ENCODE assay signal across 8 mouse cellular contexts in the genomic region with DNA sequence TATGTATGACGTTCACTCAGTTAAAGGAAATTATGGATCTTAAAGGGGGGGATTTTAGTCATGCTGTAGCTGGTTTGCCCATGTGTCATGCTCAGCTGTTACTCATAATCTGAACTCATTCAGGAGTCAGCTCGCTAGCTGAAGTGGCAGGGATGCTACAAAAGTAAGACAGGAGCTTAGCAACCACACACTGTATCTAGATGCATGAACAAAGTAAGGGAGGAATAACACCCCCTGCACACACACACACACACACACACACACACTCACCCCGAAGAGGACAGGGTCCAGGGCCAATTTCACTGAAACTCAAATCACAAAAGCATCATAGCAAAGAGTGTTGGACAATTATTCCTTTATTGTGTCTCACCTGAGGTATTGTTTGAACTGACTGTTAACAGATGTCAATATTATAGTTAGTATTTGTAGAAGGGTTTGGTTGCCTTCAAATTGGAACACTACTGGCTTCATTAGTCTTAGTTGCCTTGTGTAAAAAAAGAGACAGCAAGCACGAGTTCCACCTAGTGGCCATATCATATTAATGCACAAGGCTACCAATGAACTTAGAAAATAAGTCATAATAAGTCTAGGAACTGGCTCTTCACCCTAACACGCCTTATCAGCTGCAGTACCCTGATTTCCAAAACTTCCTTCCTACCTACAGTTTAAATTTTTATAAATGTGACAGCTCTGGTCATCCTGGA. TPM values are rescaled to one million over a fixed set of nuclear protein-coding genes. Genes with fewer than 3 reads are reported as not detected.
DNase-seq lines count a peak whose midpoint lies in the region; ATAC-seq and TF ChIP-seq lines count a peak whose summit lies in the region.

No protein-coding gene starts in this region.

- 0 out of 2 replicates have a peak overlapping the region, but pooled peaks have one; percentile 1 for H3K27ac ChIP-seq in gastrocnemius, adult 2 months

- H3K4me3 ChIP-seq in gastrocnemius, adult 2 months: no peak overlapping the region

- DNase-seq in gastrocnemius, adult 2 months: no peak
- no peak for DNase-seq in gastrocnemius, postnatal 14 days
- DNase-seq in thymus, postnatal 14 days: peak; percentile 4
- DNase-seq in thymus, postnatal 36 days: no peak
- peak; percentile 25 for DNase-seq in embryo, embryonic 9.5 days (ENCODE audit: extremely low spot score)
- DNase-seq in spleen, postnatal 4 days (ENCODE audit: low spot score in 2 of 2): no peak
- no peak for DNase-seq in adrenal gland, postnatal 25 days

- ATAC-seq in megakaryocyte, adult 5-6 weeks (ENCODE audit: poor library complexity, severe bottlenecking): 0 out of 2 replicates have a peak, but pooled peaks have one; percentile 52

- intact Hi-C loops in gastrocnemius, adult 2 months (cut with DNase I): no loop called here
- intact Hi-C loops in gastrocnemius, postnatal 14 days (cut with DNase I; ENCODE audit: low total_unique reads): no loop called here

- TF ChIP-seq CTCF in gastrocnemius, adult 2 months (IDR thresholded peaks at IDR 0.05): peak; percentile 69

RNA-seq across cellular contexts. Expression of a gene that starts 32.5 kb away (rescaled TPM):
- 1 to 10 TPM; 1.7 to 2.1 TPM for total RNA-seq in gastrocnemius, adult 2 months (2021)
- 1 to 10 TPM; 1.7 to 3.1 TPM for total RNA-seq in gastrocnemius, postnatal 14 days (2021)
- total RNA-seq in megakaryocyte, adult 5-6 weeks (2015): 11.4 and 14.0 TPM in 2 replicates
- total RNA-seq in megakaryocyte, adult 5-6 weeks (2017): 5.4 and 10.7 TPM in 2 replicates
- 56.9 and 94.2 TPM in 2 replicates for total RNA-seq in adrenal gland, postnatal 25 days (2021)

Comparison
In these comparisons a context has a peak if more than half of its experiments do, and no peak if none do; other contexts are left out.
1. DNase-seq: peak in thymus, postnatal 14 days (single experiment) and embryo, embryonic 9.5 days (single experiment); none in gastrocnemius, adult 2 months (single experiment), gastrocnemius, postnatal 14 days (single experiment), thymus, postnatal 36 days (0 of 2), spleen, postnatal 4 days (0 of 2) and adrenal gland, postnatal 25 days (single experiment).